Mouse (Mus musculus) G1E-ER4 (cell line): ENCODE results near the gene Ubxn10. TPM values are rescaled to one million over a fixed set of nuclear protein-coding genes. Genes with fewer than 3 reads are reported as not detected.

Experiments
- GATA1 ChIP-seq: IDR thresholded peaks from one replicate; pipeline ENCODE4 v1.8.0; 2012; ENCODE audit warnings: low read length, inconsistent platforms
- polyA plus RNA-seq: library from polyadenylated mRNA; stranded (reverse); fragments of >175 nt; gene quantifications from 2 replicates; pipeline ENCODE4 v1.2.3, GENCODE M21; 2012

Gene Ubxn10
- polyA plus RNA-seq, 1 experiment = not detected

GRCm38 (mm10) chr4:138697166-138697860 lies 39.7 kb downstream of the Ubxn10 start:
- TF ChIP-seq GATA1 = no peak

DNA sequence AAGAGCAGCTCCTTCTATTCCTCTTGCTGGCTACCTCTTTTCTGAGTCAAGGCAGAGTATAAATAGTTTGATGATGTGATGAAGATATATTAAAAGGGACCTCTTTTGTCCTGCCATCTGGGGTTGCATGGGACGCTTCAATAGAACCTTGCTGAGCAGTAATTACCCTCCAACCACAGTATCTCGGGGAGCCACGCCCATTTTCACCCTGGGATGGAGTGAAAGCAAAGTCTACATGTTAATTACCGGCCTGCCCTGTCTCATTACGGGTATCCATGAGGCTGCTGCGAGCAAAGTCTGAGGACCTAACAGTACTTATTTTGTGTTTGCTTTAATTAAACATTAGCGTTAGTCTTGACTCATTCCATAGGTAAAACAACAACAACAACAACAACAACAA lies 40.2 kb downstream of the Ubxn10 start:
- TF ChIP-seq GATA1 = no peak

- TF ChIP-seq GATA1 = no peak
These were observed 43.8 kb downstream of the Ubxn10 start for GRCm38 (mm10) chr4:138693043-138693692.

DNA sequence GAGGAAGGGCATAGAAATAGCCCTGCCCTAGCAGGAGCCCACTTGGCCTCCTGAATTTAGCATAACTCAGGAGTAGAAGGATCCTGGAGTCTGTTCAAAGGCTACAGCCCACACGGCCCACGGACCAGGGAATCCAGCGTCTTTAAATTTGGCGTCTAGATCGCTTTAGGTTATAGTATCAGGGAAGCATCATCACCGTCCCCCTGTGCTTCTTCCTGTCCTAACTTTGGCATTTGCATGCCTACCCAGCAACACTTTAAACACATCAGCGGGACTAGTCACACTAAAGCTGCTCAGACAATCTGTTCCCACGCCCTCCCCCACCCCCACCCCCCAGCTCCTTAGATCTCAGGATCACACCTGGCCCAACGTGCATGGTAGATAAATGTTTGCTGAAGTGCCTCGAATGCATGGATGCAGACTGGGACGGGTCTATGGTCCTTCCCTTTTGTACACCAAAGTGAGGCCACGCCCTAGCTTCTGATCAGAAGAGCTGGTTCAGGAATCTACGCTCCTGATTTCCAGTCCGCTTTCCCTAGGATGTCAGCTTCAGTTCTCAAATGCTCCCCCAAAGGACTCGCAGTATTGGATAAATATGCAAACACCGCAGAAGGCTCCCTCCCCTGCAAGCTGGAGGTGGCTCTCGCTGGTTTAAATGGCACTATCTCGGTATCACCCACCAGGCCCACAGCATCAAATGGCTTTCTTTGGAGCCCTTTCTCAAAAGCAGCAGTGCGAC lies 45.4 kb downstream of the Ubxn10 start:
- TF ChIP-seq GATA1 = no peak

DNA sequence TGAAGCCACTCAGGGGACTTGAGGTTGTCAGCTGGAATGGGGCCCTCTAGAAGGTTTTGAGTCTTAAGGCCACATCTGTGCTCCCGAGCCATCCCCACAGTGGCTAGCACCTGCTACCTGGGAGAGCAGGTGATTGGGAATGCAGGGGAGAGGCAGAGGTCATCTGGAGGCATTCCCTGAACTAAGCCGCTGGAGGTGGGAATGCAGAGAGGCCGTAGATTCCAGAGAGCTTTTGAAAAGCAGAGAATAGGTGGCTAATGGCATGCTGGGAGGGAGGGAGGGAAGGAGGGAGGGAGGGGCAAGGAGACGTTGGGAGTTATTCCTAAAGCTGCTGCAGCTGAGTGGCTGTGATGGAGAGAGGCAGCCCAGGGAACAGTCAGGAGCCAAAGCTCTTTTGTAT lies 46.4 kb downstream of the Ubxn10 start:
- TF ChIP-seq GATA1 = no peak

- TF ChIP-seq GATA1 = no peak
These were observed 47.9 kb downstream of the Ubxn10 start for GRCm38 (mm10) chr4:138689094-138689512.

DNA sequence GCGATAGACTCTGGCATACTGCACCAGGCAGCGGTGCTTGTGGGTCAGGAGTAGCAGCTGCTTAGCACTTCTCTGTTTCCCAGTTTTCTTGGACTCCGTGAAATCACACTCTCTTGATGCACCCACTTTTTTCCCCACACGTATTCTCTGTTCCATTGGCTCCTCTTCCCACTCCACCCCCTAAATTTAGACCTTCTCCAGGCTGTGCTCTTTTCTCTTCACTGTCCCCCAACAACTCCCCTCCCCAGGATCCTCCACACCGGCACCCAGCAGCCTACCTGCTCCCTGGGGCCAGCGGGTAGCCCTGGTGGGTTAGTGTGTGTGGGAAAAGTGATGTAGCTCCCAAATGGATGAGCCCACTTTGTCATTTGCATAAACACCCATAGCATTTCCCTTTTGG lies 51.2 kb downstream of the Ubxn10 start:
- no peak for TF ChIP-seq GATA1

GRCm38 (mm10) chr4:138682760-138683159 lies 54.2 kb downstream of the Ubxn10 start:
- TF ChIP-seq GATA1 = no peak

GRCm38 (mm10) chr4:138680124-138680523 lies 56.8 kb downstream of the Ubxn10 start:
- TF ChIP-seq GATA1 = no peak

GRCm38 (mm10) chr4:138677579-138677978 lies 59.4 kb downstream of the Ubxn10 start:
- no peak for TF ChIP-seq GATA1

GRCm38 (mm10) chr4:138676480-138676879 lies 60.5 kb downstream of the Ubxn10 start:
- TF ChIP-seq GATA1 = no peak

GRCm38 (mm10) chr4:138672160-138672559 lies 64.8 kb downstream of the Ubxn10 start:
- TF ChIP-seq GATA1 = no peak

DNA sequence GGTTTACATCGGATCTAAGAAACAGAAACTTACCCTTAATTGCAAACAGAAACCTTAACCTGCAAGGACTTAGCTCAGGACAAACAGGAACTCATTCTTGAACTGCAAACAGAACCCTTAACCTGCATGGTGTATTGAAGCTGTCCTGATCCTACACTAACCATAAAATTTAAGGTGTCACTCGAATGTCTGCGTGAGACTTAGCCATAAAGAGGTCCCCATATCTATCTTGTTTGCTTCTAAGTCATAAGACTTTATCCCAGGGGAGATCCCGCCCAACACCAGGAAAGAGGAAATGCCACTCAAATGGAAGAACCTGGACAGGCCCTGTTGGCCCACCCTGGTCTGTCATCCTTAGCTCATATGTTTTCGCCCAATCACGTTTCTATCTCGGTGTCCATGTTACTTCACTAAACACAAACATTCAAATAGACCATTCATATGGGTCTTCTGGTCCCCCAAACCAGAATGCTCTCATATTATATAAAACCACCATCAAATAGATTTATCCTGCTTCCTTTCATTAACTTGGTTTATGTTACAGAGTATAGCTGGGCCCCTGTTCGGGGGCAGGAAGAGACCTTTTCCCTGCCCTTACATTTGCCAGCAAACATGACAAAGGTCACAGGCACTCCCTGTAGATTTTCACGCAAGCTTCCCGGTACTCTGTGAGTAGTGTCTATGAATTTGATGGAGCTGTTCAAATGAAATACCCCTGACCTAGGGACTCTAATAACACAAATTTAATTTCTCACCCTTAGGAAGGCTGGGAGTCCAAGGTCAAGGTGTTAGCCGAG lies 66.7 kb downstream of the Ubxn10 start:
- TF ChIP-seq GATA1 = no peak

- no peak for TF ChIP-seq GATA1
These were observed 70.4 kb downstream of the Ubxn10 start for GRCm38 (mm10) chr4:138666521-138666920.

DNA sequence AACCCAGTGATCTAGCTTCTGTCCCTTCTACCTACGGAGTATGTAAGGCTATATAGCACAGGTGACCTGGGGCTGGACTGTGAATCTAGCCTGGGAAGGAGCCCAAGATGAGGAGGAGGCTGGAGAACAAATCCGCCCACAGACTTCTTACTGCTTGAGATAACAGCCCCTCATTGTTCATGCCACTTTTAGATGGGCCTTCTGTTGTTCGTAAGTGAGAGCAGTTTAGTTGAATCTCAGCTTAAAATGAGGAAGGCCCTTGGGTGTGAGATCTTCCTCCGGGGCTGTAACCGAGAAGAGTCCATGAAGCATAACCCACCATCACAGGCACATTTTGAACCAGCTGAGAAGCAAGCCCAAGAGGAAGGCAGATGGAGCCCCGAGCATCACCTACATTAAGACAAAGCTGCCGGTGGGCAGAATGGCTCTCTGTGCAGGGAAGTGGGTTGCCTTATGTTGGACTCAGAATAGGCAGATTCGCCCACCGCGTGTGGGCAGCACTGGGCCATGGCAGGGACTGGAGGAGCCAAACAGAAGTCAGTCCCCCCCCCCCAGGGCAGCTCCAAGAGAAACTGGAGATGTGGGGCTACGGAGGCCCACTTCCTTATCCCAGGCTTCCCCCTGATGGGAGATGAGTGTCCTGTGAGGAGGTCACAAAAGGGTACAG lies 76.9 kb downstream of the Ubxn10 start:
- no peak for TF ChIP-seq GATA1

Other genes starting within 250 kb of the Ubxn10 start
- gene Vwa5b1, start 101.3 kb downstream of the Ubxn10 start, polyA plus RNA-seq = not detected in 2 replicates
- gene Pla2g2c, start 12.4 kb downstream of the Ubxn10 start, polyA plus RNA-seq = not detected in 2 replicates
- not detected in 2 replicates for gene Pla2g2f, start 20.5 kb upstream of the Ubxn10 start, polyA plus RNA-seq
- gene Pla2g2d, start 38.6 kb upstream of the Ubxn10 start, polyA plus RNA-seq = not detected in 2 replicates
- gene Pla2g5, start 126.3 kb upstream of the Ubxn10 start, polyA plus RNA-seq = 5.0 and 7.2 TPM in 2 replicates
- gene Gm13030, start 136.8 kb upstream of the Ubxn10 start, polyA plus RNA-seq = not detected in 2 replicates
- not detected in 2 replicates for gene Pla2g2e, start 140.8 kb upstream of the Ubxn10 start, polyA plus RNA-seq
- gene Otud3, start 176.8 kb upstream of the Ubxn10 start, polyA plus RNA-seq = 15.5 and 16.5 TPM in 2 replicates
- not detected in 2 replicates for gene Rnf186, start 229.9 kb upstream of the Ubxn10 start, polyA plus RNA-seq
- gene Tmco4, start 235.7 kb upstream of the Ubxn10 start, polyA plus RNA-seq = 16.4 and 20.4 TPM in 2 replicates